Mouse (Mus musculus) liver, postnatal 0 days (tissue): Measurements from ENCODE around the gene Hnrnph3. TPM values are rescaled to one million over a fixed set of nuclear protein-coding genes. Genes with fewer than 3 reads are reported as not detected.
A peak's percentile ranks its signal among the peaks of the same experiment; 100 is the strongest.

Experiments
- ATAC-seq: fragments of 200-750 bp; cut with Nextera tagmentation; 2 replicates; pipeline ENCODE4 v1.8.0; 2017; ENCODE audit warnings: mild to moderate bottlenecking, moderate library complexity
- DNase-seq: peaks from one replicate; pipeline ENCODE4 v3.0.0-alpha.2; 2016
- H3K27ac ChIP-seq: fragments of 300-500 bp; sonication (generic); 2 replicates; pipeline ENCODE4 v1.5.1; 2014; ENCODE audit warnings: antibody characterized with exemption, moderate library complexity, mild to moderate bottlenecking, low read depth
- H3K27me3 ChIP-seq: fragments of 300-500 bp; sonication (generic); 2 replicates; pipeline ENCODE4 v1.6.1; 2014; ENCODE audit warnings: low read length, control low read depth, mixed read lengths; ENCODE audit not compliant: insufficient read depth
- H3K36me3 ChIP-seq: fragments of 300-500 bp; sonication (generic); replicated peaks from 2 replicates; pipeline ENCODE4 v1.6.1; 2014; ENCODE audit warnings: mild to moderate bottlenecking, control low read depth, low read length, moderate library complexity, mixed read lengths; ENCODE audit not compliant: insufficient read depth
- H3K4me1 ChIP-seq: fragments of 300-500 bp; sonication (generic); 2 replicates; pipeline ENCODE4 v1.6.1; 2014; ENCODE audit warnings: antibody characterized with exemption, mild to moderate bottlenecking, control low read depth; ENCODE audit not compliant: insufficient read depth
- H3K4me2 ChIP-seq: fragments of 300-500 bp; sonication (generic); 2 replicates; pipeline ENCODE4 v1.6.1; 2014; ENCODE audit warnings: low read depth, mild to moderate bottlenecking, low read length, moderate library complexity, mixed read lengths
- H3K4me3 ChIP-seq: fragments of 300-500 bp; sonication (generic); 2 replicates; pipeline ENCODE4 v1.5.1; 2014; ENCODE audit warnings: low read depth, low read length
- H3K9ac ChIP-seq: fragments of 300-500 bp; sonication (generic); replicated peaks from 2 replicates; pipeline ENCODE4 v1.6.1; 2014; ENCODE audit warnings: mild to moderate bottlenecking, moderate library complexity
- H3K9me3 ChIP-seq: fragments of 300-500 bp; sonication (generic); 2 replicates; pipeline ENCODE4 v1.6.1; 2016; ENCODE audit warnings: mild to moderate bottlenecking, control low read depth, low read length, mixed read lengths
- CTCF ChIP-seq: sonication (generic); IDR thresholded peaks from 2 replicates; pipeline ENCODE4 v1.5.1; 2016; ENCODE audit warnings: antibody characterized with exemption, low read depth
- EP300 ChIP-seq: IDR thresholded peaks from 2 replicates; pipeline ENCODE4 v1.6.1; 2016; ENCODE audit warnings: antibody characterized with exemption, low read depth, mild to moderate bottlenecking
- WGBS: fragments of 180-500 bp; shearing (Covaris S2); extraction: QIAGEN DNeasy Blood & Tissue Kit; methylation state at CpG from one replicate; pipeline ENCODE4 v1.1.7; 2014; ENCODE audit not compliant: insufficient replicate concordance; 5-methylcytosine and 5-hydroxymethylcytosine counted together
- polyA plus RNA-seq: library from polyadenylated mRNA; unstranded; fragments of >200 nt; fragmentation: Nextera tagmentation; extraction: Ambion mirVana; gene quantifications from 2 replicates; pipeline ENCODE4 v1.2.1, GENCODE M21; 2015

Hnrnph3 gene
- polyA plus RNA-seq: 12.1 and 12.4 TPM in 2 replicates

GRCm38 (mm10) chr10:63023749-63024579 is at the start of gene Hnrnph3, which contains the start of gene Pbld2:
Gene Hnrnph3 (minus strand): TSS chr10:63024217.
Gene Pbld2 (plus strand): TSS chr10:63024315.
- Histone ChIP-seq H3K27ac (peak within 1 kb of the TSS; percentile 100), H3K9ac (peak within 1 kb of the TSS; percentile 100), H3K9me3 (no peaks in the 10 kb centered on the region), H3K4me3 (peak within 1 kb of the TSS; percentile 99), H3K36me3 (no peaks in the 10 kb centered on the region), H3K27me3 (no peaks in the 10 kb centered on the region), H3K4me2 (peak within 1 kb of the TSS; percentile 82), H3K4me1 (peaks cover 22% of the 10 kb centered on the region)
- DNase-seq (peak; percentile 98), ATAC-seq (peak; percentile 94)
- TF ChIP-seq EP300 (peak; percentile 63; the same call in 1 of the 2 replicates), CTCF (no peak)
- under 1% methylated on average over 56 of the region's 69 CpGs for WGBS

GRCm38 (mm10) chr10:63065988-63066387 is 42.0 kb upstream of the Hnrnph3 start:
- Histone ChIP-seq H3K27me3 (no peaks in the 10 kb centered on the region), H3K4me2 (no peak overlapping the region), H3K36me3 (no peaks in the 10 kb centered on the region; the same call in none of the 2 replicates), H3K9ac (no peak overlapping the region), H3K4me3 (no peak overlapping the region), H3K4me1 (no peaks in the 10 kb centered on the region), H3K9me3 (no peaks in the 10 kb centered on the region), H3K27ac (no peak overlapping the region)
- peak; percentile 82 for DNase-seq
- peak; percentile 35 for ATAC-seq
- 17% methylated on average over 5 of the region's 5 CpGs for WGBS
- no peak for TF ChIP-seq EP300
- peak; percentile 88 for TF ChIP-seq CTCF

- no peak overlapping the region for H3K27ac ChIP-seq
- no peaks in the 10 kb centered on the region; the same call in none of the 2 replicates for H3K36me3 ChIP-seq
- 55% methylated on average over 8 of the region's 8 CpGs for WGBS
- no peaks in the 10 kb centered on the region for H3K27me3 ChIP-seq
- no peak overlapping the region; the same call in 1 of the 2 replicates for H3K4me2 ChIP-seq
- DNase-seq (no peak), ATAC-seq (no peak)
- H3K4me1 ChIP-seq: no peaks in the 10 kb centered on the region
- no peaks in the 10 kb centered on the region for H3K9me3 ChIP-seq
- H3K9ac ChIP-seq: no peak overlapping the region
- TF ChIP-seq CTCF: no peak
- TF ChIP-seq EP300: no peak
- H3K4me3 ChIP-seq: no peak overlapping the region
These were observed 41.5 kb upstream of the Hnrnph3 start for GRCm38 (mm10) chr10:63065561-63065960.

- no peak for DNase-seq
- no peak for TF ChIP-seq CTCF
- TF ChIP-seq EP300: no peak
- no peak overlapping the region for H3K27ac ChIP-seq
- H3K4me2 ChIP-seq: peak overlapping the region; percentile 64
- no peak overlapping the region for H3K4me3 ChIP-seq
- H3K9ac ChIP-seq: 0 out of 2 replicates have a peak overlapping the region, but pooled peaks have one; percentile 21
- ATAC-seq: no peak
- no peaks in the 10 kb centered on the region for H3K9me3 ChIP-seq
- no peaks in the 10 kb centered on the region; the same call in none of the 2 replicates for H3K36me3 ChIP-seq
- H3K27me3 ChIP-seq: no peaks in the 10 kb centered on the region
- WGBS: 72% methylated on average over 9 of the region's 9 CpGs
- H3K4me1 ChIP-seq: no peaks in the 10 kb centered on the region
These were observed 40.5 kb upstream of the Hnrnph3 start for GRCm38 (mm10) chr10:63064516-63064915.

GRCm38 (mm10) chr10:63063365-63063764 is 39.3 kb upstream of the Hnrnph3 start:
- Histone ChIP-seq H3K27ac (peak overlapping the region; percentile 29), H3K9me3 (no peaks in the 10 kb centered on the region), H3K4me1 (no peaks in the 10 kb centered on the region), H3K9ac (0 out of 2 replicates have a peak overlapping the region, but pooled peaks have one; percentile 34), H3K27me3 (no peaks in the 10 kb centered on the region), H3K36me3 (no peaks in the 10 kb centered on the region; the same call in 1 of the 2 replicates), H3K4me2 (peak overlapping the region; percentile 64), H3K4me3 (peak overlapping the region; percentile 37)
- no peak for DNase-seq
- 61% methylated on average over 7 of the region's 7 CpGs for WGBS
- 0 out of 2 replicates have a peak, but pooled peaks have one; percentile 8 for ATAC-seq
- TF ChIP-seq CTCF: no peak

- Histone ChIP-seq H3K27me3 (no peaks in the 10 kb centered on the region), H3K27ac (peak overlapping the region; percentile 80), H3K4me3 (peak overlapping the region; percentile 37), H3K36me3 (no peaks in the 10 kb centered on the region; the same call in 1 of the 2 replicates), H3K9ac (no peak overlapping the region), H3K9me3 (no peaks in the 10 kb centered on the region), H3K4me2 (peak overlapping the region; percentile 64), H3K4me1 (no peaks in the 10 kb centered on the region)
- 69% methylated on average over 5 of the region's 5 CpGs for WGBS
- no peak for TF ChIP-seq EP300
- no peak for TF ChIP-seq CTCF
- ATAC-seq (no peak), DNase-seq (peak; percentile 45)
These were observed 38.7 kb upstream of the Hnrnph3 start for GRCm38 (mm10) chr10:63062696-63063095.
